Mouse (Mus musculus) MEL (cell line): ENCODE measurements at regions not wholly inside any gene's neighbourhood (a gene's known extent, or its start where the extent isn't known, plus 50 kb on each side); places are given as distances from the start of the nearest gene placed in this dataset.

Experiments used
- DNase-seq: peaks from one replicate; pipeline ENCODE4 v3.0.0; 2011; ENCODE audit warnings: low read depth, low spot score
- H3K27ac ChIP-seq: 2 replicates; pipeline ENCODE4 v1.5.1; 2012; ENCODE audit warnings: low read depth, mild to moderate bottlenecking, control low read depth, low read length, moderate library complexity; ENCODE audit not compliant: control insufficient read depth
- H3K27me3 ChIP-seq, 2 experiments: fragments of 150-350 bp in 1 of 2; sonication (generic) in 1 of 2; 2 replicates each; pipeline ENCODE4 v1.6.1; 2012; ENCODE audit warnings: low read length in 2 of 2, mild to moderate bottlenecking in 2 of 2, improper control_type of control experiment in 1 of 2, moderate library complexity in 1 of 2; ENCODE audit not compliant: insufficient read depth in 2 of 2, control insufficient read depth in 1 of 2
- H3K36me3 ChIP-seq, 2 experiments: 2 replicates each; pipeline ENCODE4 v1.6.1; 2012 to 2014; ENCODE audit warnings: low read length in 2 of 2, improper control_type of control experiment in 1 of 2, inconsistent platforms in 1 of 2, mild to moderate bottlenecking in 1 of 2; ENCODE audit not compliant: insufficient read depth in 2 of 2, control insufficient read depth in 1 of 2
- H3K4me1 ChIP-seq, 2 experiments: fragments of 150-350 bp in 1 of 2; sonication (generic) in 1 of 2; 2 replicates each; pipeline ENCODE4 v1.6.1; 2012; ENCODE audit warnings: low read length in 2 of 2, improper control_type of control experiment in 1 of 2, mild to moderate bottlenecking in 1 of 2; ENCODE audit not compliant: insufficient read depth in 2 of 2, control insufficient read depth in 1 of 2
- H3K4me3 ChIP-seq, 2 experiments: fragments of 150-350 bp in 1 of 2; sonication (generic) in 1 of 2; 2 replicates each; pipeline ENCODE4 v1.5.1; 2012; ENCODE audit warnings: low read depth in 2 of 2, low read length in 2 of 2, mild to moderate bottlenecking in 2 of 2, moderate library complexity in 2 of 2, control low read depth in 1 of 2, improper control_type of control experiment in 1 of 2; ENCODE audit not compliant: control insufficient read depth in 1 of 2, insufficient read depth in 1 of 2
- H3K79me2 ChIP-seq: 2 replicates; pipeline ENCODE4 v1.6.1; 2012; ENCODE audit warnings: mild to moderate bottlenecking, low read length, moderate library complexity; ENCODE audit not compliant: control insufficient read depth, poor library complexity, insufficient read depth
- H3K9ac ChIP-seq: 2 replicates; pipeline ENCODE4 v1.6.1; 2012; ENCODE audit warnings: low read depth, mild to moderate bottlenecking, control low read depth, low read length, moderate library complexity; ENCODE audit not compliant: control insufficient read depth, poor library complexity, severe bottlenecking
- H3K9me3 ChIP-seq: fragments of 150-350 bp; sonication (generic); replicated peaks from 2 replicates; pipeline ENCODE4 v1.6.1; 2012; ENCODE audit warnings: mild to moderate bottlenecking, low read length, improper control_type of control experiment, moderate library complexity; ENCODE audit not compliant: insufficient read depth
- BHLHE40 ChIP-seq: IDR thresholded peaks from 2 replicates; pipeline ENCODE4 v1.6.1; 2012; ENCODE audit warnings: low read depth, mild to moderate bottlenecking, inconsistent platforms, low read length, improper control_type of control experiment, borderline replicate concordance
- E2F4 ChIP-seq: IDR thresholded peaks from 2 replicates; pipeline ENCODE4 v1.6.1; 2011; ENCODE audit warnings: low read depth, low read length, improper control_type of control experiment, borderline replicate concordance
- EP300 ChIP-seq, 2 experiments: IDR thresholded peaks; 2 replicates each; pipeline ENCODE4 v1.6.1; 2011; ENCODE audit warnings: improper control_type of control experiment in 2 of 2, low read length in 2 of 2, low read depth in 1 of 2, mild to moderate bottlenecking in 1 of 2
- ETS1 ChIP-seq: IDR thresholded peaks from 2 replicates; pipeline ENCODE4 v1.6.1; 2012; ENCODE audit warnings: low read depth, mild to moderate bottlenecking, inconsistent platforms, low read length, improper control_type of control experiment, moderate library complexity
- JUND ChIP-seq: IDR thresholded peaks from 2 replicates; pipeline ENCODE4 v1.6.1; 2011; ENCODE audit warnings: low read depth, mild to moderate bottlenecking, improper control_type of control experiment, low read length
- MAFK ChIP-seq: IDR thresholded peaks from 2 replicates; pipeline ENCODE4 v1.6.1; 2011; ENCODE audit warnings: low read depth, mild to moderate bottlenecking, low read length, improper control_type of control experiment, borderline replicate concordance
- MXI1 ChIP-seq: IDR thresholded peaks from 2 replicates; pipeline ENCODE4 v1.6.1; 2011; ENCODE audit warnings: mild to moderate bottlenecking, low read depth, low read length, improper control_type of control experiment
- MYB ChIP-seq: IDR thresholded peaks from 2 replicates; pipeline ENCODE4 v1.6.1; 2011; ENCODE audit warnings: mild to moderate bottlenecking, low read depth, low read length, improper control_type of control experiment
- MYC ChIP-seq: IDR thresholded peaks from 2 replicates; pipeline ENCODE4 v1.6.1; 2011; ENCODE audit warnings: low read depth, mild to moderate bottlenecking, low read length, improper control_type of control experiment, moderate library complexity
- POLR2A ChIP-seq, 2 experiments: IDR thresholded peaks; 2 replicates each; pipeline ENCODE4 v1.6.1; 2011 to 2012; ENCODE audit warnings: low read length in 2 of 2, mild to moderate bottlenecking in 2 of 2, control low read depth in 1 of 2, improper control_type of control experiment in 1 of 2, low read depth in 1 of 2, moderate library complexity in 1 of 2; ENCODE audit not compliant: control insufficient read depth in 1 of 2, insufficient read depth in 1 of 2, poor library complexity in 1 of 2
- POLR2AphosphoS2 ChIP-seq: IDR thresholded peaks from 2 replicates; pipeline ENCODE4 v1.6.1; 2011; ENCODE audit warnings: low read length, improper control_type of control experiment
- RCOR1 ChIP-seq: IDR thresholded peaks from 2 replicates; pipeline ENCODE4 v1.6.1; 2012; ENCODE audit warnings: low read depth, mild to moderate bottlenecking, inconsistent platforms, low read length, improper control_type of control experiment
- SIN3A ChIP-seq: IDR thresholded peaks from 2 replicates; pipeline ENCODE4 v1.6.1; 2012; ENCODE audit warnings: low read length, improper control_type of control experiment, inconsistent platforms
- TBP ChIP-seq: IDR thresholded peaks from 2 replicates; pipeline ENCODE4 v1.8.0; 2011; ENCODE audit warnings: low read depth, low read length, improper control_type of control experiment
- TCF12 ChIP-seq: IDR thresholded peaks from 2 replicates; pipeline ENCODE4 v1.6.1; 2014; ENCODE audit warnings: low read depth, mild to moderate bottlenecking, inconsistent platforms, low read length, improper control_type of control experiment, moderate library complexity
- USF1 ChIP-seq: IDR thresholded peaks from 2 replicates; pipeline ENCODE4 v1.6.1; 2014; ENCODE audit warnings: low read depth, mild to moderate bottlenecking, inconsistent platforms, low read length, improper control_type of control experiment, moderate library complexity
- ZC3H11A ChIP-seq: IDR thresholded peaks from 2 replicates; pipeline ENCODE4 v1.6.1; 2012; ENCODE audit warnings: low read depth, mild to moderate bottlenecking, inconsistent platforms, low read length, improper control_type of control experiment
- ZKSCAN1 ChIP-seq: IDR thresholded peaks from 2 replicates; pipeline ENCODE4 v1.6.1; 2012; ENCODE audit warnings: low read depth, mild to moderate bottlenecking, inconsistent platforms, low read length, improper control_type of control experiment, moderate library complexity

DNA sequence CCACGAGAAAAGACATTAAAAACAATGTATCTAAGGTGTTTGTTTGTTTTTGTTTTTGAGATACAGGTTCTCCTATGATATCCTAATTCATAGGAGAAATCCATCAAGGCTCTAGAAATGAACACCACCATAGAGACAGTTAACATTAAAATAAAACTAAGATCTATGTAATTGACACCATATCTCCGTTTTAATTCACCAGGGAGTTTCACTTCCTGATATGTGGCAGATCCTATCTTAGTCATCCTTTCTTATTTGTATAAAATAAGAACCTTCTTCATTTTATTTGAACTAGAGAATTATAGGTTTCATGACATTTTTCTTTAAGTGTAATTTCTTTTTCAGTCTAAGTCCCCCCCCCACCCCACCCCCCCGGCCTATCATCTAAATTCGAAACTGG lies 332.3 kb downstream of the Epha7 start:
- H3K27ac ChIP-seq = no peak overlapping the region
- TF ChIP-seq USF1 = no peak
- no peak for TF ChIP-seq SIN3A
- no peak for TF ChIP-seq MAFK
- no peak for TF ChIP-seq ZKSCAN1
- TF ChIP-seq TBP = no peak
- TF ChIP-seq BHLHE40 = no peak
- H3K27me3 ChIP-seq = no peaks in the 10 kb centered on the region
- DNase-seq = no peak
- H3K4me3 ChIP-seq = no peak overlapping the region
- H3K36me3 ChIP-seq = no peaks in the 10 kb centered on the region
- H3K79me2 ChIP-seq = no peaks in the 10 kb centered on the region
- H3K9me3 ChIP-seq = no peaks in the 10 kb centered on the region
- no peak overlapping the region for H3K9ac ChIP-seq
- no peaks in the 10 kb centered on the region for H3K4me1 ChIP-seq

DNA sequence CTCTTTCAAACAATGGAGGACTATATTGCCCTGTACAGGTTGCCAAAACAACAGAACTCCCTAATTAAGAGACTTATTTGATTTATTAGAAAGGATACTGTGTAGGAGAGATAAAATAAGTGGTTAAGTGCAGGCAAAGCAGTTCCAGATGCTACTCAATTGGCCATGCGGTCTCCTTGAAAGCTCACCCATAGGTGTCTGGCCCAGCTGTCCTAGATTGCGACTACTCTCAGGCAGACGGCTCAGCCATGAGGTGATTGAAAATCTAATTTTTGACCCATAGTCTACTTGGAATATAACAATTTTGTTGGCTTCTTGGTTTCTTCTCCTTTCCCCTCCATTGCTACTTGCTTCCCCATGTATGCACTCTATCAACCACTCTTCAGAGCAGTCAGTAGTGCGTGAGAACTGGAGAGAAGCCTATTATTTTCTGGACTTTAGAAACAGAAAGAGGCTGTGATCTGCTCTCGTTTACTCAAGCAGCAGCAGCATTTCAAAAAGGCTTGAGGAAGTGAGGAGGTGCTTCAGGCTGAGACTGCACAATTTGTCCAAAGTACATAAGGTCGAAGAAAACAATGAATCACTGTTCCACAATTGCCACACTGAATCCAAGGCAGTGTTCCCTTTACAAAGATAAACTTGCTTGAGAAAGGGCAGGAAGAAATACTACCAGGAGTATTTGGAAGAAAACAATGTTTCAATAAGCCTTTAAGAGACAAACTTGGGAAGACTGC lies 339.4 kb downstream of the Epha7 start:
- H3K4me1 ChIP-seq = no peaks in the 10 kb centered on the region
- H3K36me3 ChIP-seq = no peaks in the 10 kb centered on the region
- no peaks in the 10 kb centered on the region for H3K79me2 ChIP-seq
- TF ChIP-seq POLR2A (IDR thresholded peaks at IDR 0.05; ENCODE audit: control insufficient read depth in 1 of 2, insufficient read depth in 1 of 2, low read depth in 1 of 2, low read length in 2 of 2, poor library complexity in 1 of 2) (no peak), ZC3H11A (no peak), POLR2AphosphoS2 (no peak), SIN3A (no peak), TCF12 (no peak), EP300 (IDR thresholded peaks at IDR 0.05; ENCODE audit: low read depth in 1 of 2, low read length in 2 of 2) (no peak), JUND (no peak), RCOR1 (no peak), TBP (no peak), MXI1 (no peak), MYB (no peak), USF1 (no peak), MYC (no peak), ETS1 (no peak), E2F4 (no peak)
- H3K9me3 ChIP-seq = no peaks in the 10 kb centered on the region
- H3K27ac ChIP-seq = no peak overlapping the region
- DNase-seq = no peak
- no peak overlapping the region for H3K4me3 ChIP-seq
- no peaks in the 10 kb centered on the region for H3K27me3 ChIP-seq
- no peak overlapping the region for H3K9ac ChIP-seq
